Mouse (Mus musculus) ovary, postnatal 14 days (tissue): ENCODE results near the gene Taf10.

ENCODE experiments used
- DNase-seq: peaks from one replicate; pipeline ENCODE4 v3.0.0; 2022; ENCODE audit warnings: low spot score

Gene Taf10

GRCm38 (mm10) chr7:105743926-105744590, at the start of gene Taf10:
Gene Taf10 (minus strand): TSS chr7:105744361.
- DNase-seq, result peak; percentile 74

GRCm38 (mm10) chr7:105793701-105794100, 49.5 kb upstream of the Taf10 start:
- no peak for DNase-seq

GRCm38 (mm10) chr7:105791147-105791546, 47.0 kb upstream of the Taf10 start:
- no peak for DNase-seq

- DNase-seq, result no peak
These were observed 43.4 kb upstream of the Taf10 start, which contains the start of gene Dchs1 for GRCm38 (mm10) chr7:105787285-105788140. Gene Dchs1 (minus strand): TSS chr7:105787654.

GRCm38 (mm10) chr7:105786506-105787284, 42.5 kb upstream of the Taf10 start:
- DNase-seq, result no peak

- DNase-seq, result no peak
These were observed 40.4 kb upstream of the Taf10 start for GRCm38 (mm10) chr7:105784556-105784955.

- no peak for DNase-seq
These were observed 39.7 kb upstream of the Taf10 start for GRCm38 (mm10) chr7:105783861-105784260.

- DNase-seq, result peak; percentile 49
These were observed 34.5 kb upstream of the Taf10 start for GRCm38 (mm10) chr7:105778553-105779265.

- DNase-seq, result peak; percentile 48
These were observed 33.8 kb upstream of the Taf10 start for GRCm38 (mm10) chr7:105777797-105778552.

- DNase-seq, result no peak
These were observed 33.2 kb upstream of the Taf10 start for GRCm38 (mm10) chr7:105777316-105777715.

- no peak for DNase-seq
These were observed 31.9 kb upstream of the Taf10 start for GRCm38 (mm10) chr7:105776026-105776425.

- DNase-seq, result no peak
These were observed 30.5 kb upstream of the Taf10 start for GRCm38 (mm10) chr7:105774661-105775060.

GRCm38 (mm10) chr7:105773041-105773440, 28.9 kb upstream of the Taf10 start:
- DNase-seq, result no peak

GRCm38 (mm10) chr7:105772331-105772730, 28.2 kb upstream of the Taf10 start:
- no peak for DNase-seq

GRCm38 (mm10) chr7:105769959-105770358, 25.8 kb upstream of the Taf10 start:
- no peak for DNase-seq

GRCm38 (mm10) chr7:105767729-105768165, 23.6 kb upstream of the Taf10 start:
- no peak for DNase-seq

- no peak for DNase-seq
These were observed 20.2 kb upstream of the Taf10 start for GRCm38 (mm10) chr7:105764331-105764730.

- no peak for DNase-seq
These were observed 18.5 kb upstream of the Taf10 start for GRCm38 (mm10) chr7:105762517-105763270.

GRCm38 (mm10) chr7:105761813-105762484, 17.8 kb upstream of the Taf10 start:
- no peak for DNase-seq

GRCm38 (mm10) chr7:105753281-105753680, 9.1 kb upstream of the Taf10 start:
- no peak for DNase-seq
